Mouse (Mus musculus) mature B cell (primary cell): Measurements from ENCODE around the gene Rabep2.
"Not testable (repeated sequence)": the region's sequence is repeated elsewhere in the genome, so short reads cannot be mapped to it uniquely, and the experiment has no call there.

Source experiments
- in situ Hi-C: fragments of 300-500 bp; cut with MboI; formaldehyde crosslinking; loops from 2 replicates; pipeline ENCODE4 v1.14.3; 2019

The Rabep2 gene

GRCm38 (mm10) chr7:126463547-126463946 lies 35.0 kb downstream of the Rabep2 start:
- in situ Hi-C loops, result no loop called here

- in situ Hi-C loops, result no loop called here
These were observed 35.6 kb downstream of the Rabep2 start for GRCm38 (mm10) chr7:126464121-126464520.

GRCm38 (mm10) chr7:126464836-126465235 lies 36.3 kb downstream of the Rabep2 start:
- in situ Hi-C loops, result no loop called here

- in situ Hi-C loops, result no loop called here
These were observed 36.9 kb downstream of the Rabep2 start for GRCm38 (mm10) chr7:126465246-126466030.

- in situ Hi-C loops, result no loop called here
These were observed 37.6 kb downstream of the Rabep2 start for GRCm38 (mm10) chr7:126466116-126466515.

- in situ Hi-C loops, result no loop called here
These were observed 38.1 kb downstream of the Rabep2 start for GRCm38 (mm10) chr7:126466707-126467106.

GRCm38 (mm10) chr7:126467271-126467670 lies 38.7 kb downstream of the Rabep2 start:
- in situ Hi-C loops, result no loop called here

- in situ Hi-C loops, result no loop called here
These were observed 39.5 kb downstream of the Rabep2 start for GRCm38 (mm10) chr7:126467834-126468627.

- in situ Hi-C loops, result no loop called here
These were observed 41.5 kb downstream of the Rabep2 start for GRCm38 (mm10) chr7:126470077-126470476.

GRCm38 (mm10) chr7:126471361-126471760 lies 42.8 kb downstream of the Rabep2 start:
- in situ Hi-C loops, result no loop called here

- in situ Hi-C loops, result no loop called here
These were observed 43.3 kb downstream of the Rabep2 start for GRCm38 (mm10) chr7:126471853-126472252.

GRCm38 (mm10) chr7:126472306-126472705 lies 43.7 kb downstream of the Rabep2 start:
- in situ Hi-C loops, result no loop called here

- in situ Hi-C loops, result no loop called here
These were observed 44.2 kb downstream of the Rabep2 start for GRCm38 (mm10) chr7:126472713-126473112.

- in situ Hi-C loops, result no loop called here
These were observed 45.0 kb downstream of the Rabep2 start for GRCm38 (mm10) chr7:126473470-126474086.

- in situ Hi-C loops, result no loop called here
These were observed 46.0 kb downstream of the Rabep2 start for GRCm38 (mm10) chr7:126474486-126474955.

GRCm38 (mm10) chr7:126474993-126475581 lies 46.5 kb downstream of the Rabep2 start, which contains the start of gene Sh2b1:
TSS of gene Sh2b1 (minus strand) at chr7:126475424.
- in situ Hi-C loops, result no loop called here

- in situ Hi-C loops, result no loop called here
These were observed 53.1 kb downstream of the Rabep2 start for GRCm38 (mm10) chr7:126481699-126482098.

GRCm38 (mm10) chr7:126482392-126482871 lies 53.9 kb downstream of the Rabep2 start:
- in situ Hi-C loops, result no loop called here

GRCm38 (mm10) chr7:126487052-126487483 lies 58.5 kb downstream of the Rabep2 start, which contains the start of gene Tufm:
TSS of gene Tufm (plus strand) at chr7:126487361.
- in situ Hi-C loops, result no loop called here

- in situ Hi-C loops, result not testable (repeated sequence)
These were observed 59.2 kb downstream of the Rabep2 start for GRCm38 (mm10) chr7:126487617-126488385.

- in situ Hi-C loops, result no loop called here
These were observed 62.4 kb downstream of the Rabep2 start for GRCm38 (mm10) chr7:126491005-126491404.
